Mouse (Mus musculus): ENCODE data around the gene Snap25. TPM values are rescaled to one million over a fixed set of nuclear protein-coding genes. Genes with fewer than 3 reads are reported as not detected.
A peak's percentile ranks its signal among the peaks of the same experiment; 100 is the strongest.

Gene Snap25
- polyA plus RNA-seq, 1 experiment from 2014 or later = 9.2 TPM

GRCm38 (mm10) chr2:136703376-136703775, 9.9 kb upstream of the Snap25 start:
- no peak overlapping the region for H3K4me3 ChIP-seq (ENCODE audit: low read length)
- H3K9ac ChIP-seq (ENCODE audit: low read depth, low read length) = no peak overlapping the region
- WGBS = 79% methylated on average over 2 of the region's 2 CpGs
- H3K27me3 ChIP-seq (replicated peaks; ENCODE audit: control insufficient read depth, insufficient read depth, low read length) = no peaks in the 10 kb centered on the region
- no peak overlapping the region for H3K27ac ChIP-seq (ENCODE audit: low read length)
- H3K4me1 ChIP-seq (ENCODE audit: control insufficient read depth, insufficient read depth, low read length) = no peaks in the 10 kb centered on the region
- no peaks in the 10 kb centered on the region for H3K36me3 ChIP-seq (ENCODE audit: control insufficient read depth, insufficient read depth, low read length)
- ATAC-seq = no peak
- H3K9me3 ChIP-seq (ENCODE audit: control insufficient read depth, low read length) = no peaks in the 10 kb centered on the region
- no peak overlapping the region for H3K4me2 ChIP-seq (ENCODE audit: low read depth, low read length)

- no peaks in the 10 kb centered on the region; the same call in 1 of the 2 replicates for H3K27me3 ChIP-seq (replicated peaks; ENCODE audit: control insufficient read depth, insufficient read depth, low read length)
- no peaks in the 10 kb centered on the region for H3K36me3 ChIP-seq (ENCODE audit: control insufficient read depth, insufficient read depth, low read length)
- ATAC-seq = no peak
- no peak overlapping the region for H3K4me3 ChIP-seq (ENCODE audit: low read length)
- peaks cover 9% of the 10 kb centered on the region for H3K4me1 ChIP-seq (ENCODE audit: control insufficient read depth, insufficient read depth, low read length)
- no peak overlapping the region for H3K9ac ChIP-seq (ENCODE audit: low read depth, low read length)
- H3K27ac ChIP-seq (ENCODE audit: low read length) = no peak overlapping the region
- no peak overlapping the region for H3K4me2 ChIP-seq (ENCODE audit: low read depth, low read length)
- 47% methylated on average over 3 of the region's 3 CpGs for WGBS
- no peaks in the 10 kb centered on the region for H3K9me3 ChIP-seq (ENCODE audit: control insufficient read depth, low read length)
These were observed 2.1 kb upstream of the Snap25 start for GRCm38 (mm10) chr2:136711155-136711554.

- WGBS = 3% methylated on average over 28 of the region's 28 CpGs
- H3K9me3 ChIP-seq (ENCODE audit: control insufficient read depth, low read length) = no peaks in the 10 kb centered on the region
- peak; percentile 72 for ATAC-seq
- H3K27ac ChIP-seq (ENCODE audit: low read length) = no peak overlapping the region
- peak overlapping the region; percentile 18 for H3K4me3 ChIP-seq (ENCODE audit: low read length)
- H3K27me3 ChIP-seq (replicated peaks; ENCODE audit: control insufficient read depth, insufficient read depth, low read length) = no peaks in the 10 kb centered on the region; the same call in 1 of the 2 replicates
- peaks cover 9% of the 10 kb centered on the region for H3K4me1 ChIP-seq (ENCODE audit: control insufficient read depth, insufficient read depth, low read length)
- no peak overlapping the region for H3K9ac ChIP-seq (ENCODE audit: low read depth, low read length)
- peak overlapping the region; percentile 39 for H3K4me2 ChIP-seq (ENCODE audit: low read depth, low read length)
- H3K36me3 ChIP-seq (ENCODE audit: control insufficient read depth, insufficient read depth, low read length) = no peaks in the 10 kb centered on the region
These were observed 1.4 kb upstream of the Snap25 start for GRCm38 (mm10) chr2:136711746-136712440.

GRCm38 (mm10) chr2:136712441-136713015, 725 bp upstream of the Snap25 start:
- peaks cover 9% of the 10 kb centered on the region for H3K4me1 ChIP-seq (ENCODE audit: control insufficient read depth, insufficient read depth, low read length)
- H3K9ac ChIP-seq (ENCODE audit: low read depth, low read length) = no peak overlapping the region
- peak overlapping the region; percentile 18; the same call in 1 of the 2 replicates for H3K4me3 ChIP-seq (ENCODE audit: low read length)
- no peaks in the 10 kb centered on the region for H3K36me3 ChIP-seq (ENCODE audit: control insufficient read depth, insufficient read depth, low read length)
- ATAC-seq = peak; percentile 3; the same call in 1 of the 2 replicates
- no peaks in the 10 kb centered on the region for H3K9me3 ChIP-seq (ENCODE audit: control insufficient read depth, low read length)
- H3K27ac ChIP-seq (ENCODE audit: low read length) = no peak overlapping the region
- 4% methylated on average over 13 of the region's 13 CpGs for WGBS
- no peaks in the 10 kb centered on the region; the same call in 1 of the 2 replicates for H3K27me3 ChIP-seq (replicated peaks; ENCODE audit: control insufficient read depth, insufficient read depth, low read length)
- peak overlapping the region; percentile 39 for H3K4me2 ChIP-seq (ENCODE audit: low read depth, low read length)

- Histone ChIP-seq H3K4me3 (ENCODE audit: low read length) (peak overlapping the region; percentile 39), H3K4me1 (ENCODE audit: control insufficient read depth, insufficient read depth, low read length) (peaks cover 9% of the 10 kb centered on the region), H3K27me3 (replicated peaks; ENCODE audit: control insufficient read depth, insufficient read depth, low read length) (no peaks in the 10 kb centered on the region; the same call in 1 of the 2 replicates), H3K36me3 (ENCODE audit: control insufficient read depth, insufficient read depth, low read length) (no peaks in the 10 kb centered on the region), H3K27ac (ENCODE audit: low read length) (no peak overlapping the region), H3K9ac (ENCODE audit: low read depth, low read length) (no peak overlapping the region), H3K4me2 (ENCODE audit: low read depth, low read length) (peak overlapping the region; percentile 50), H3K9me3 (ENCODE audit: control insufficient read depth, low read length) (no peaks in the 10 kb centered on the region)
- ATAC-seq = peak; percentile 92
- under 1% methylated on average over 22 of the region's 22 CpGs for WGBS
These were observed 757 bp downstream of the Snap25 start for GRCm38 (mm10) chr2:136714008-136714411.

- WGBS = 62% methylated on average over 5 of the region's 5 CpGs
- peaks cover 9% of the 10 kb centered on the region for H3K4me1 ChIP-seq (ENCODE audit: control insufficient read depth, insufficient read depth, low read length)
- no peak overlapping the region for H3K4me2 ChIP-seq (ENCODE audit: low read depth, low read length)
- no peak overlapping the region for H3K4me3 ChIP-seq (ENCODE audit: low read length)
- no peaks in the 10 kb centered on the region; the same call in 1 of the 2 replicates for H3K27me3 ChIP-seq (replicated peaks; ENCODE audit: control insufficient read depth, insufficient read depth, low read length)
- H3K9ac ChIP-seq (ENCODE audit: low read depth, low read length) = no peak overlapping the region
- no peaks in the 10 kb centered on the region for H3K36me3 ChIP-seq (ENCODE audit: control insufficient read depth, insufficient read depth, low read length)
- no peak overlapping the region for H3K27ac ChIP-seq (ENCODE audit: low read length)
- no peak for ATAC-seq
- H3K9me3 ChIP-seq (ENCODE audit: control insufficient read depth, low read length) = no peaks in the 10 kb centered on the region
These were observed 2.3 kb downstream of the Snap25 start for GRCm38 (mm10) chr2:136715531-136715930.

GRCm38 (mm10) chr2:136716400-136716799, 3.1 kb downstream of the Snap25 start:
- 71% methylated on average over 1 of the region's 1 CpGs for WGBS
- Histone ChIP-seq H3K4me3 (ENCODE audit: low read length) (no peak overlapping the region), H3K9me3 (ENCODE audit: control insufficient read depth, low read length) (no peaks in the 10 kb centered on the region), H3K27me3 (replicated peaks; ENCODE audit: control insufficient read depth, insufficient read depth, low read length) (no peaks in the 10 kb centered on the region; the same call in 1 of the 2 replicates), H3K36me3 (ENCODE audit: control insufficient read depth, insufficient read depth, low read length) (no peaks in the 10 kb centered on the region), H3K4me1 (ENCODE audit: control insufficient read depth, insufficient read depth, low read length) (peaks cover 9% of the 10 kb centered on the region), H3K9ac (ENCODE audit: low read depth, low read length) (no peak overlapping the region), H3K27ac (ENCODE audit: low read length) (no peak overlapping the region), H3K4me2 (ENCODE audit: low read depth, low read length) (no peak overlapping the region)
- no peak for ATAC-seq

- Histone ChIP-seq H3K27ac (ENCODE audit: low read length) (no peak overlapping the region), H3K36me3 (ENCODE audit: control insufficient read depth, insufficient read depth, low read length) (no peaks in the 10 kb centered on the region), H3K4me1 (ENCODE audit: control insufficient read depth, insufficient read depth, low read length) (no peaks in the 10 kb centered on the region), H3K4me3 (ENCODE audit: low read length) (no peak overlapping the region), H3K9me3 (ENCODE audit: control insufficient read depth, low read length) (no peaks in the 10 kb centered on the region), H3K4me2 (ENCODE audit: low read depth, low read length) (no peak overlapping the region), H3K27me3 (replicated peaks; ENCODE audit: control insufficient read depth, insufficient read depth, low read length) (no peaks in the 10 kb centered on the region), H3K9ac (ENCODE audit: low read depth, low read length) (no peak overlapping the region)
- no peak for ATAC-seq
- WGBS = 27% methylated on average over 4 of the region's 4 CpGs
These were observed 7.0 kb downstream of the Snap25 start for GRCm38 (mm10) chr2:136720235-136720634.

- ATAC-seq = no peak
- no peak overlapping the region for H3K9ac ChIP-seq (ENCODE audit: low read depth, low read length)
- H3K9me3 ChIP-seq (ENCODE audit: control insufficient read depth, low read length) = no peaks in the 10 kb centered on the region
- WGBS = 74% methylated on average over 2 of the region's 2 CpGs
- H3K4me3 ChIP-seq (ENCODE audit: low read length) = no peak overlapping the region
- H3K27me3 ChIP-seq (replicated peaks; ENCODE audit: control insufficient read depth, insufficient read depth, low read length) = no peaks in the 10 kb centered on the region
- H3K36me3 ChIP-seq (ENCODE audit: control insufficient read depth, insufficient read depth, low read length) = no peaks in the 10 kb centered on the region
- H3K4me1 ChIP-seq (ENCODE audit: control insufficient read depth, insufficient read depth, low read length) = no peaks in the 10 kb centered on the region
- H3K4me2 ChIP-seq (ENCODE audit: low read depth, low read length) = no peak overlapping the region
- no peak overlapping the region for H3K27ac ChIP-seq (ENCODE audit: low read length)
These were observed 25.0 kb downstream of the Snap25 start for GRCm38 (mm10) chr2:136738260-136738659.

Measured in intestine, embryonic 16.5 days (tissue).